Mouse (Mus musculus) thymus, adult 2 months (tissue): Measurements from ENCODE around the gene Txk.

Experiments used
- CTCF ChIP-seq: fragments of 200-500 bp; IDR thresholded peaks from 2 replicates; pipeline ENCODE4 v1.5.1; 2012; ENCODE audit warnings: mild to moderate bottlenecking, control low read depth, low read length, moderate library complexity, borderline replicate concordance; ENCODE audit not compliant: control insufficient read depth, poor library complexity, insufficient read depth; ENCODE audit errors: extremely low read depth
- POLR2A ChIP-seq: fragments of 200-500 bp; IDR thresholded peaks from 2 replicates; pipeline ENCODE4 v1.6.1; 2012; ENCODE audit warnings: mild to moderate bottlenecking, low read length, control low read depth, moderate library complexity; ENCODE audit not compliant: control insufficient read depth, poor library complexity, insufficient read depth; ENCODE audit errors: extremely low read depth

DNA sequence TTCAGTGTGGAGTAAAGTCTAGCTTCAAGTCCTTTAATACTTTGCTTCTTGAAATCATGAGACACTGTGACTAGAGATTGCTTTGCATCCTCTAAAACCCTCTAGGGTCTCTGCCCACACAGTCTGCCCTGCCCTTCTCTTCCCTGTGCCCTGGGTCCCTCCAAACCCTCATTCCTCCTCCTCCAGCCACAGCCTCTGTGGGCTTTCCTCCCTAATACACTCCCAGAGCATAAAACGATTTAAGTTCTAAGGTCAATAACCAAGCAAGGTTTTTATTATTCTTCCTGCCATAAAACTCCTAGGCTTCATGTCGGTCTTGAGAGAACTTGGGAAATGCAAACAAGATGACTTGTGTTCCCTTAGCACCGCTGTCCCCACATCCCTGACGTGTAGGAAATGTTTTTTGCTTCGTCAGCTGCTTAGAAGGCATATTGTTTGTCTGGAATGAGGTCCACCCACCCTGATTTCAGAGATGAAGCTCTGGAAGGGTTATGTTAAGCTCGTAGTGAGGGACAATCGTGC is 96.2 kb downstream of the Txk start:
- no peak for TF ChIP-seq CTCF
- TF ChIP-seq POLR2A: no peak
